8 mouse cellular contexts compared by ENCODE assay signal in the genomic region with DNA sequence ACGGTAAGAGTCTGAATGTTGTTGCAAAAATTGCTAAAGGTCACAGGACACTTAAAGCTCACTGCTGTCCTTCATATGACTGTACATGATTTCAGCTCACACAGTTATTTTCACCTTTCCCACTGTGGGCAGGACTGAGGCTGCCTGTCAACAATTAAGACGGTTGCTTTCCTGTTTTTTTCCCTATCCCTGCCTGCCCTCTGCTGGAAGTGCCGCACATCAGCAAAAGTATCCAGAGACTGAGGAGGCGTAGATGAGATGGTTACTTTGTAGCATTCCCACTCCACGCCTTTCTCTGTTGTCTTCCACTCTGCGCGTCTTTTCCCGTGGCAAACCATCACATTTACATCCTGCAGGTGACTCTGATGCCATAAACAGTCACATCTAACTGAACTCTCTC. TPM values are rescaled to one million over a fixed set of nuclear protein-coding genes. Genes with fewer than 3 reads are reported as not detected.
DNase-seq lines count a peak whose midpoint lies in the region; ATAC-seq and TF ChIP-seq lines count a peak whose summit lies in the region.

No protein-coding gene starts in this region.

- H3K9ac ChIP-seq in intestine, postnatal 0 days (ENCODE audit: low read depth, low read length), result no peak overlapping the region
- H3K9ac ChIP-seq in intestine, embryonic 16.5 days (ENCODE audit: low read depth, low read length), result no peak overlapping the region
- H3K9ac ChIP-seq in ES-Bruce4 (ENCODE audit: low read depth, poor library complexity, severe bottlenecking), result no peak overlapping the region

- no peaks in the 10 kb centered on the region for H3K4me1 ChIP-seq in intestine, postnatal 0 days (replicated peaks; ENCODE audit: control insufficient read depth, insufficient read depth, low read length)
- no peaks in the 10 kb centered on the region for H3K4me1 ChIP-seq in intestine, embryonic 16.5 days (ENCODE audit: control insufficient read depth, insufficient read depth, low read length)
- H3K4me1 ChIP-seq in ES-Bruce4 (ENCODE audit: control insufficient read depth, insufficient read depth, low read length), result no peaks in the 10 kb centered on the region

- TF ChIP-seq CTCF in intestine, postnatal 0 days (IDR thresholded peaks at IDR 0.05; ENCODE audit: low read depth), result peak; percentile 93
- TF ChIP-seq CTCF in ES-Bruce4 (IDR thresholded peaks at IDR 0.05; ENCODE audit: low read depth, low read length), result peak; percentile 84

- H3K27ac ChIP-seq in intestine, postnatal 0 days (ENCODE audit: low read depth, low read length), result no peak overlapping the region
- H3K27ac ChIP-seq in intestine, embryonic 16.5 days (ENCODE audit: low read length), result no peak overlapping the region
- H3K27ac ChIP-seq in ES-Bruce4 (ENCODE audit: insufficient read depth, low read length), result no peak overlapping the region

- DNase-seq in frontal cortex, adult 2 months (ENCODE audit: extremely low spot score in 1 of 2, low spot score in 1 of 2), result peak; percentile 38 to 86
- peak; percentile 55 for DNase-seq in layer of hippocampus, adult 9-11 months
- peak; percentile 45 for DNase-seq in mesoderm, embryonic 11.5 days (ENCODE audit: low read depth, low spot score)
- peak; percentile 21 for DNase-seq in urinary bladder, postnatal 25 days (ENCODE audit: low spot score)

- H3K4me2 ChIP-seq in intestine, postnatal 0 days (replicated peaks; ENCODE audit: low read depth), result no peak overlapping the region
- H3K4me2 ChIP-seq in intestine, embryonic 16.5 days (ENCODE audit: low read depth, low read length), result no peak overlapping the region

- H3K9me3 ChIP-seq in intestine, postnatal 0 days (ENCODE audit: control insufficient read depth), result no peaks in the 10 kb centered on the region
- H3K9me3 ChIP-seq in intestine, embryonic 16.5 days (ENCODE audit: control insufficient read depth, low read length), result no peaks in the 10 kb centered on the region
- no peaks in the 10 kb centered on the region; the same call in 1 of the 2 replicates for H3K9me3 ChIP-seq in ES-Bruce4 (replicated peaks; ENCODE audit: control insufficient read depth, insufficient read depth, low read length, poor library complexity, severe bottlenecking)

- no peak for TF ChIP-seq POLR2A in ES-Bruce4 (IDR thresholded peaks at IDR 0.05; ENCODE audit: insufficient read depth, low read length)

- ATAC-seq in intestine, postnatal 0 days, result no peak
- no peak for ATAC-seq in intestine, embryonic 16.5 days
- ATAC-seq in cerebellum, adult (ENCODE audit: insufficient number of reproducible peaks, low FRiP score, low TSS enrichment), result peak; percentile 79

- H3K36me3 ChIP-seq in intestine, postnatal 0 days (ENCODE audit: control insufficient read depth, insufficient read depth), result no peaks in the 10 kb centered on the region
- no peaks in the 10 kb centered on the region for H3K36me3 ChIP-seq in intestine, embryonic 16.5 days (ENCODE audit: control insufficient read depth, insufficient read depth, low read length)
- H3K36me3 ChIP-seq in ES-Bruce4 (ENCODE audit: control insufficient read depth, insufficient read depth, low read length, poor library complexity, severe bottlenecking), result no peaks in the 10 kb centered on the region

- no peaks in the 10 kb centered on the region for H3K27me3 ChIP-seq in intestine, postnatal 0 days (replicated peaks; ENCODE audit: control insufficient read depth, insufficient read depth, low read length)
- no peaks in the 10 kb centered on the region for H3K27me3 ChIP-seq in intestine, embryonic 16.5 days (replicated peaks; ENCODE audit: control insufficient read depth, insufficient read depth, low read length)
- H3K27me3 ChIP-seq in ES-Bruce4 (ENCODE audit: control insufficient read depth, insufficient read depth, low read length, poor library complexity, severe bottlenecking), result no peaks in the 10 kb centered on the region; the same call in 1 of the 2 replicates

- TF ChIP-seq EP300 in ES-Bruce4 (IDR thresholded peaks at IDR 0.05; ENCODE audit: insufficient read depth, low read depth, low read length), result no peak

- WGBS in intestine, postnatal 0 days, result 10% methylated on average over 8 of the region's 8 CpGs
- WGBS in intestine, embryonic 16.5 days, result 20% methylated on average over 8 of the region's 8 CpGs

- H3K4me3 ChIP-seq in intestine, postnatal 0 days (ENCODE audit: low read depth, low read length), result no peak overlapping the region
- no peak overlapping the region for H3K4me3 ChIP-seq in intestine, embryonic 16.5 days (ENCODE audit: low read length)
- H3K4me3 ChIP-seq in ES-Bruce4 (ENCODE audit: low read depth, low read length), result no peak overlapping the region

RNA-seq across cellular contexts. Expression of gene Rapgef4, which starts 25.4 kb away (rescaled TPM):
- polyA plus RNA-seq in intestine, postnatal 0 days (2015; fragmentation: Nextera tagmentation; extraction: Ambion mirVana), result 2.7 and 3.4 TPM in 2 replicates
- 1.9 and 2.8 TPM in 2 replicates for polyA plus RNA-seq in intestine, embryonic 16.5 days (2015; fragmentation: Nextera tagmentation; extraction: Ambion mirVana)
- polyA plus RNA-seq in ES-Bruce4 (2011; ENCODE audit: insufficient read depth, insufficient read length, low read depth, missing spikeins), result not detected in 2 replicates
- polyA plus RNA-seq in frontal cortex, adult 2 months (2012; rRNA removed), result 366 and 429 TPM in 2 replicates

Comparison
In these comparisons a context has a peak if more than half of its experiments do, and no peak if none do; other contexts are left out.
1. RNA of gene Rapgef4, which starts 25.4 kb away (polyA plus RNA-seq): 366 to 429 TPM in frontal cortex, adult 2 months; 1.9 to 2.8 TPM in intestine, embryonic 16.5 days, 2.7 to 3.4 TPM in intestine, postnatal 0 days and not detected in ES-Bruce4; every median in the first group is over 10 times any median in the second.
2. Peak in every context shown above with its lines, with median percentiles within 50 percentile points of each other: DNase-seq.